Mouse (Mus musculus) hindbrain, postnatal 0 days (tissue): ENCODE data around the gene Hspbap1. TPM values are rescaled to one million over a fixed set of nuclear protein-coding genes. Genes with fewer than 3 reads are reported as not detected.

Source experiments
- ATAC-seq: fragments of 200-750 bp; cut with Nextera tagmentation; 2 replicates; pipeline ENCODE4 v1.8.0; 2017; ENCODE audit warnings: mild to moderate bottlenecking, moderate TSS enrichment, moderate library complexity
- DNase-seq: peaks from one replicate; pipeline ENCODE4 v3.0.0-alpha.2; 2015; ENCODE audit warnings: low spot score
- H3K27ac ChIP-seq: fragments of 300-500 bp; sonication (generic); 2 replicates; pipeline ENCODE4 v1.5.1; 2014; ENCODE audit warnings: mild to moderate bottlenecking
- H3K27me3 ChIP-seq: fragments of 300-500 bp; sonication (generic); 2 replicates; pipeline ENCODE4 v1.6.1; 2014; ENCODE audit warnings: low read length, mixed read lengths; ENCODE audit not compliant: insufficient read depth
- H3K36me3 ChIP-seq: fragments of 300-500 bp; sonication (generic); 2 replicates; pipeline ENCODE4 v1.6.1; 2014; ENCODE audit warnings: low read length, mixed read lengths; ENCODE audit not compliant: insufficient read depth
- H3K4me1 ChIP-seq: fragments of 300-500 bp; sonication (generic); 2 replicates; pipeline ENCODE4 v1.6.1; 2014; ENCODE audit warnings: antibody characterized with exemption, low read length, mixed read lengths; ENCODE audit not compliant: insufficient read depth
- H3K4me2 ChIP-seq: fragments of 300-500 bp; sonication (generic); 2 replicates; pipeline ENCODE4 v1.6.1; 2014; ENCODE audit warnings: low read depth, mild to moderate bottlenecking, low read length, moderate library complexity, mixed read lengths
- H3K4me3 ChIP-seq: fragments of 300-500 bp; sonication (generic); 2 replicates; pipeline ENCODE4 v1.5.1; 2014; ENCODE audit warnings: low read length
- H3K9ac ChIP-seq: fragments of 300-500 bp; sonication (generic); replicated peaks from 2 replicates; pipeline ENCODE4 v1.6.1; 2014; ENCODE audit warnings: mild to moderate bottlenecking, low read length, moderate library complexity, mixed read lengths
- H3K9me3 ChIP-seq: fragments of 300-500 bp; sonication (generic); 2 replicates; pipeline ENCODE4 v1.6.1; 2016; ENCODE audit warnings: low read length, mixed read lengths
- CTCF ChIP-seq: IDR thresholded peaks from 2 replicates; pipeline ENCODE4 v1.5.1; 2016; ENCODE audit warnings: antibody characterized with exemption, control low read depth, low read depth
- WGBS: fragments of 180-500 bp; shearing (Covaris S2); extraction: QIAGEN DNeasy Blood & Tissue Kit; methylation state at CpG from one replicate; pipeline ENCODE4 v1.1.7; 2014; 5-methylcytosine and 5-hydroxymethylcytosine counted together
- polyA plus RNA-seq: library from polyadenylated mRNA; unstranded; fragments of >200 nt; fragmentation: Nextera tagmentation; extraction: Ambion mirVana; gene quantifications from 2 replicates; pipeline ENCODE4 v1.2.1, GENCODE M21; 2015
- total RNA-seq: library from RNA; depleted of rRNA; stranded (reverse); fragments of >200 nt; gene quantifications from 2 replicates; pipeline ENCODE4 v1.2.3, GENCODE M21; 2014

Gene Hspbap1
- total and polyA plus RNA-seq, 2 experiments from 2014 or later, result 4.4 to 7.9 TPM

- no peak for ATAC-seq
- H3K9ac ChIP-seq, result no peak overlapping the region
- H3K27me3 ChIP-seq, result no peaks in the 10 kb centered on the region
- H3K4me2 ChIP-seq, result no peak overlapping the region
- 72% methylated on average over 7 of the region's 7 CpGs for WGBS
- H3K27ac ChIP-seq, result no peak overlapping the region
- no peak for TF ChIP-seq CTCF
- no peaks in the 10 kb centered on the region for H3K36me3 ChIP-seq
- no peaks in the 10 kb centered on the region for H3K4me1 ChIP-seq
- H3K9me3 ChIP-seq, result no peaks in the 10 kb centered on the region
- H3K4me3 ChIP-seq, result no peak overlapping the region
- no peak for DNase-seq
These were observed 9.5 kb downstream of the Hspbap1 start for GRCm38 (mm10) chr16:35779681-35780080.

GRCm38 (mm10) chr16:35781096-35781495 lies 10.9 kb downstream of the Hspbap1 start:
- no peak for ATAC-seq
- Histone ChIP-seq H3K4me2 (no peak overlapping the region), H3K27ac (no peak overlapping the region), H3K9ac (no peak overlapping the region), H3K4me1 (no peaks in the 10 kb centered on the region), H3K9me3 (no peaks in the 10 kb centered on the region), H3K36me3 (no peaks in the 10 kb centered on the region), H3K4me3 (no peak overlapping the region), H3K27me3 (no peaks in the 10 kb centered on the region)
- DNase-seq, result no peak
- WGBS, result 90% methylated on average over 9 of the region's 9 CpGs
- no peak for TF ChIP-seq CTCF

- no peaks in the 10 kb centered on the region for H3K9me3 ChIP-seq
- no peak overlapping the region for H3K9ac ChIP-seq
- no peak overlapping the region for H3K4me3 ChIP-seq
- no peak overlapping the region for H3K27ac ChIP-seq
- H3K27me3 ChIP-seq, result no peaks in the 10 kb centered on the region
- TF ChIP-seq CTCF, result no peak
- H3K4me2 ChIP-seq, result no peak overlapping the region
- WGBS, result 86% methylated on average over 5 of the region's 5 CpGs
- no peaks in the 10 kb centered on the region for H3K36me3 ChIP-seq
- no peaks in the 10 kb centered on the region for H3K4me1 ChIP-seq
- ATAC-seq, result no peak
- DNase-seq, result no peak
These were observed 11.5 kb downstream of the Hspbap1 start for GRCm38 (mm10) chr16:35781651-35782050.

- H3K27me3 ChIP-seq, result no peaks in the 10 kb centered on the region
- 80% methylated on average over 13 of the region's 13 CpGs for WGBS
- H3K4me1 ChIP-seq, result no peaks in the 10 kb centered on the region
- H3K27ac ChIP-seq, result no peak overlapping the region
- no peaks in the 10 kb centered on the region for H3K9me3 ChIP-seq
- H3K4me2 ChIP-seq, result no peak overlapping the region
- no peak for DNase-seq
- no peaks in the 10 kb centered on the region; the same call in 1 of the 2 replicates for H3K36me3 ChIP-seq
- H3K9ac ChIP-seq, result no peak overlapping the region
- ATAC-seq, result no peak
- H3K4me3 ChIP-seq, result no peak overlapping the region
- TF ChIP-seq CTCF, result no peak
These were observed 12.5 kb downstream of the Hspbap1 start for GRCm38 (mm10) chr16:35782451-35783206.

- WGBS, result 96% methylated on average over 3 of the region's 3 CpGs
- ATAC-seq, result no peak
- no peak for TF ChIP-seq CTCF
- Histone ChIP-seq H3K9me3 (no peaks in the 10 kb centered on the region), H3K36me3 (no peaks in the 10 kb centered on the region; the same call in 1 of the 2 replicates), H3K27ac (no peak overlapping the region), H3K4me3 (no peak overlapping the region), H3K27me3 (no peaks in the 10 kb centered on the region), H3K4me2 (no peak overlapping the region), H3K9ac (no peak overlapping the region), H3K4me1 (no peaks in the 10 kb centered on the region)
- DNase-seq, result no peak
These were observed 13.0 kb downstream of the Hspbap1 start for GRCm38 (mm10) chr16:35783207-35783573.

GRCm38 (mm10) chr16:35784134-35784725 lies 14.1 kb downstream of the Hspbap1 start:
- ATAC-seq (no peak), DNase-seq (no peak)
- WGBS, result 83% methylated on average over 7 of the region's 7 CpGs
- H3K27ac ChIP-seq, result no peak overlapping the region
- H3K4me1 ChIP-seq, result no peaks in the 10 kb centered on the region
- H3K4me2 ChIP-seq, result no peak overlapping the region
- no peak for TF ChIP-seq CTCF
- no peak overlapping the region for H3K9ac ChIP-seq
- no peak overlapping the region for H3K4me3 ChIP-seq
- no peaks in the 10 kb centered on the region for H3K27me3 ChIP-seq
- H3K36me3 ChIP-seq, result no peaks in the 10 kb centered on the region; the same call in 1 of the 2 replicates
- H3K9me3 ChIP-seq, result no peaks in the 10 kb centered on the region

GRCm38 (mm10) chr16:35787163-35787562 lies 17.0 kb downstream of the Hspbap1 start:
- no peak overlapping the region for H3K4me3 ChIP-seq
- H3K9ac ChIP-seq, result no peak overlapping the region
- WGBS, result 83% methylated on average over 6 of the region's 6 CpGs
- TF ChIP-seq CTCF, result no peak
- no peaks in the 10 kb centered on the region for H3K9me3 ChIP-seq
- H3K27ac ChIP-seq, result no peak overlapping the region
- no peaks in the 10 kb centered on the region for H3K27me3 ChIP-seq
- DNase-seq (no peak), ATAC-seq (no peak)
- no peak overlapping the region for H3K4me2 ChIP-seq
- H3K36me3 ChIP-seq, result no peaks in the 10 kb centered on the region; the same call in 1 of the 2 replicates
- H3K4me1 ChIP-seq, result no peaks in the 10 kb centered on the region
